Mouse (Mus musculus): ENCODE results near the gene Etfrf1.
A peak's percentile ranks its signal among the peaks of the same experiment; 100 is the strongest.

Etfrf1 gene

DNA sequence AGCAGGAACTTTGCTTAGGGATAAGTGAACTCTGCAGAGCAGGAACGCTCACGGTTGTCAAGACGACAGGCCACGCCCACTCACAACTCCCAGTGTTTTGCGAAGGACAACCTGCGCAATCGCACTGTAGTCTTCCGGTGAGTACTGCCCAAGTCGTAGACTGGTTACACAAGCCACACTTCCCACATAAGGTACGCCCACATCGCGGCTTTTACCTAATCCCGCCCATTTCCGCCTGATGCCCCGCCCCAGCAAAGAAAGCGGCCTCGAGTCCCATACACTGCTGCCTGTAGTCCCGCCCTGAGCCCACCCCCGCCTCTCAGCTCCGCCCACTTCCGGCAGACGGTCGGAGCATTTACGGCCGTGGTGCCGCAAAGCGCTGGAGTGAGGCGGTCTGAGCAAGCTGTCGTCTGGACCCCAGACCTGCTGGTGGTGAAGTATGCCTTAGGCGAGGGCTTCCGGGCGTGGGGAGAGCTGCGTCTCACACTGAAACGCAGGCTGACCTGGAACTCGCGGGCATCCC lies at the start of gene Etfrf1, which contains the start of gene Casc1:
Gene Etfrf1, plus strand, starts transcription at position 319 of the 523 bp plus-strand sequence.
Gene Casc1, minus strand, starts transcription at position 190 of the 523 bp plus-strand sequence.
- peak; percentile 99 for DNase-seq (ENCODE audit: low read depth, low spot score)

DNA sequence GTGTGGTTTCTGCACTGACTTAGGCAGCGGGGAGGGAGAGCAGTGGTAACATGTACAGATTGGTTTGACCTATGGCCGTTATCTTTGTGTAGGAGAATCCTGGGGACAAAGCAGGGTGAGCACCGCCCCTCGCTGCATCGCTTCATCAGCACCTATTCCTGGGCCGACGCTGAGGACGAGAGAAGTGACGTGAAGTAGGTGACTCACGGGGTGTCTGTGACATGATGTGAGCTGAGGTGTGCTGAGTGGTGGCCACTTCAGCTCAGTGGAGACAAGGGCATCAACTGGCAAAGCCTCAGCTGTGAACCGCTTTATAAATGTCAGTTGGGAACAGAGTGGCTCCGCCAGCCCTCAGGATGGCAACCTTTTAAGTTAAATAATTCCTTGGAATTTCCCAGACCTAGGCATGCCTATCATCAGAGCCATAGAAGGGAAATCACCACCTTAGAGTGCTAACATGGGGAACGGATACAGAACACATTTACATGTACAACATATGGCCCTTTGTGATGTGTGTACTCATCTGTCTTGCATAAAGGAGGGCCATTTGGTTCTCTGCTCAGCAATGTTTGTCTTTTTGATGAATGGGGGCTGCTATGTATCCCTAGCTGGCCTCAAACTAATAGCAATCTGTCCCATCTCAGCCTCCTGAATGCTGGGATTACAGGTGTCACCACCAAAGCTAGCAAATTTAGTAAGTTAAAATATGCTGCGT lies 38.9 kb upstream of the Etfrf1 start:
- no peak for DNase-seq (ENCODE audit: low read depth, low spot score)

DNA sequence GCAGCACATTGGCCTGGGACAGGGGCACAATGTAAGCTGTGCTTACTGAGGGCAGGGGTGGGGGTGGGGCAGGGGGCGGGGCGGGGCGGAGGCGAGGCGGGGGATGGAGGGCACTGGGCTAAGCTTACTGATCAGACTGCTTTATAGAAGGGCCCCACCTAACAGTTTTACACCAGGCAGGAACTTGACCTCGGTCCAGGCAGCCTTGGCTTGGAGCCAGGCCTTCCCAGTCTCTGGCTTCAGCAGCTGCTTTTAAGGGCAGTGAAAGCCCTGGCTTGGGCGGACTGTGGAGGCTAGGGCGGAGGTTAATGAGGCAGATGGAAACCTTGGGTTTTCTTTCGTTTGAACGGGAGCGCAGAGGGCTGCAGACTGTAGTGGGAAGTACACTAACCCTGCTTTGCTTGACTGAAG lies 37.1 kb upstream of the Etfrf1 start:
- DNase-seq (ENCODE audit: low read depth, low spot score) = no peak

DNA sequence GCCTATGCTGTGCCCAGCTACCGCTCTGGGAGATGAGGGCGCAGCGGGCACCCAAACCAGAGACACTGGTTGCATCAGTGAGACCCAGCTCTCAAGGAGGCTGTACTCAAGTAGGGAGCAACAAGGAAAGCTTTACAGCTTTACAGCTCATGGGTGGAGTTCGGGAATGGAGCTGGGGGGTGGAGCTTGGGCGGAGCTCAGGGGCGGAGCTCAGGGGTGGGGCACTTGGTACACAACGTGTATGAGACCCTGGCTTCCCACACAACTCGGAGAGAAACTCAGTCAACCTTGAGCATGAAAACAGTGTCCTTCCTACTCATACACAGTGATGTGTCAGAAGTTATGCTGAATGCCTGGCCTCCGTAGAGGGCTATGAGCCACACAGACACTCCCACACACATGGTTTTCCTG lies 35.4 kb upstream of the Etfrf1 start:
- DNase-seq (ENCODE audit: low read depth, low spot score) = no peak

DNA sequence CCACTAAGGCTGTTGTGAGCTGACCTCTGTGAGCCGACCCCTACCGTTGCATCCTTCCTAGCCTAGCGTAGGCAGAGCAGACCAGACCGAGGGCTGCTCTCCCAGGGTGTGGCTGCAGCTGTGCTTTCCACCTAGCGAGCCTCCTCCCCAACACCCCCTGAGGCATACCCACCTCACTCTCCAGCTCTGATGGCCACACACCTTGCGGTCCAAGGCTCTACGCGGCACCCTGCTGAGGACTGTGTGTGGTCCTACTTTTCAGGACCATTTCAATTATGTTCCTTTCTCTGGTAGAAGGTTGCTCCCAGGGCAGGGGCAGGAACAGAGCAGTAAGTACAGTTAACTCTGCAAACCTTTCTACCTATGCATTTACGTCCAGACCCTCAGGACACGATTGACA lies 34.5 kb upstream of the Etfrf1 start:
- DNase-seq (ENCODE audit: low read depth, low spot score) = no peak

DNA sequence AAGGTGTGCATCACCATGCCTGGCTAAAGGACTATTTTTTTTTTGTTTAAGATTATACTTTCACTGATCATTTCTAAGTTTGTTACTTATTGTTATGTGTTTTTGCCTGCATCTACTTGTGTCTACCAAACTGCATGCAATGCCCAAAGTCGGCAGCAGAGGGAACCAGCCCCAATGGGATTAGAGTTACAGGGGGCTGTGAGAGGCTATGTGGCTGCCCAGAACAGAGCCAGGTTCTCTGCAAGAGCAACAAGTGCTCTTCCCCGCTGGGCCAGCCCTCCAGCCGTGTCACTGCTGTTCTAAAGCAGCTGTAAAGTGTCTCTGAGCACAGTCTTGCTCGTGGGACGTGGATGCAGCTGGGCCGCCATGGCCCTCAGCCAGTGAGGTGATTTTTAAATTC lies 31.3 kb upstream of the Etfrf1 start:
- DNase-seq (ENCODE audit: low read depth, low spot score) = peak; percentile 79

DNA sequence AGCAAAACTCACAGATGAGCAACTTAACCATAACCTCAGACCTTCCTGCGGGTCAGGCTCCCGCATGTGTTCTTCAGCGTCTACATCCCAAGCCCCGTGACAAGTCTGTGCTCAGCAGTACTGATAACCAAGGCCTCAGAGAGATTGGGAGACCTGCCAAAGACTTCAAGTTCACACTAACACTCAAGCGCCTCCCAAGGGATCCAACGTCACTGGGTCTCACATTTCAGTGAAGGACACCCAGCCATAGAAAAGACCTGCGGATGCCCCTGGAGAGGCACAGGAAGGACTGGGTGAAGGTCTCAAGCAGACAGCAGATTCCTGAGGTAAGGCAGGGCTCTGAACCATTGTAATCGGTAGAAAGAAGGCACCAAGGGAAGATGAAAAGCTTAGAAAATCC lies 28.9 kb upstream of the Etfrf1 start:
- no peak for DNase-seq (ENCODE audit: low read depth, low spot score)

DNA sequence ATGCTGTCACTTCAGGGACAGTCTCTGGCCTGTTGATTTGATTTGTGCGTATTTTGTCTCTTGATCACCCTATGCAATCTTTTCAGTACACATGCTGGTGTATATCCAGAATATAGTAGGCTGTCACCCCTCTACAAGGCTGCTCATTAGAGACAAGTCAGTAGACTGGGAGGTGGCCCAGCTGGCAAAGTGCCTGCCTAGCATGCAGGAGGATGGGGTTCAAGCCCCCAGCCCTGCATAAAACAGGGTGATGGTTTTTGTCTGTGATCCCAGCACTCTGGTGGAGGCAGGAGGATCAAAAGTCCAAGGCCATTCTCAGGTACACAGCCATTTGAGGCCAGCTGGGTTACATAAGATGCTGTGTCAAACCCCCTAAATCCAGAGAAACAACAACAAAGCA lies 24.8 kb upstream of the Etfrf1 start:
- DNase-seq (ENCODE audit: low read depth, low spot score) = no peak

DNA sequence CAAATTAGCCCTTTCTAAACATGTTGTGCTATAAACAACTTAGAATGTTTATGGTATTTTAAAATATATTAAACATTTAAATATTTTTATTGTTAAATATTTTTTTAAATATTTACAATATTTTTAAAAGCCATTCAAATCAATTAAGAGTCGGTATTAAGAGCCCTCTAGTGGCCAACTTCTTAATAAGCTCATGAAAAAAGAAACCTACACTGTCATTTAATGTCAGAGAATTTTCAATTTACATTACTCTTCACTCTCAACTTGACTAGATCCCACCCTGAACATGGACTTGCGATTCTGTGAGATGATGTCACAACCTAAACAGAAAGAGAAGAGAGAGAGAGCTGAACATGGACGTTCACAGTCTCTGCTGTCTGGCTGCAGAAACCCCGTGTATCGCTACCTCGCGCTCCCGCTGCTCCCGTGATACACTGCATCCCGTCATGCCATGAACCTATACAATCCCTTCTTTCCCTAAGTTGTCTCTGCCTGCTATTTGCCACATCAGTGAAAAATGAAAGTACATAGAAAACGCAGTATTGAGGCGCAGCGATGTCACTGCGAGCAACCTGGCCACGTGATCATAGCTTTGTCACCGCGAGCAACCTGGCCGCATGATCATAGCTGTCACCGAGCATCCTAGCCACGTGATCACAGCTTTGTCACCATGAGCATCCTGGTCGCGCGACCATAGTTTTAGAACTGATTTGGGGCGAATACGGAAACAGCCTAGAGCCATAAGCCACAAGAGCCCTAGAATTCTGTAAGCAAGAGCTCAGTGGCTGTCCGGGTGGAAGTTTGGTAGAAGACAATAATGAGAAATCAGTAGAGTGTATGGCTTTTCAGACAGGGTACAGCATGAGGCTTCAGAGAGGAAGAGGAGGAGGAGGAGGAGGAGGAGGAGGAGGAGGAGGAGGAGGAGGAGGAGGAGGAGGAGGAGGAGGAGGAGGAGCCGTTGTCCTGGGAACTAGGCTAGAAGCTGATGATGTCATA lies 23.5 kb upstream of the Etfrf1 start:
- DNase-seq (ENCODE audit: low read depth, low spot score) = peak; percentile 88

DNA sequence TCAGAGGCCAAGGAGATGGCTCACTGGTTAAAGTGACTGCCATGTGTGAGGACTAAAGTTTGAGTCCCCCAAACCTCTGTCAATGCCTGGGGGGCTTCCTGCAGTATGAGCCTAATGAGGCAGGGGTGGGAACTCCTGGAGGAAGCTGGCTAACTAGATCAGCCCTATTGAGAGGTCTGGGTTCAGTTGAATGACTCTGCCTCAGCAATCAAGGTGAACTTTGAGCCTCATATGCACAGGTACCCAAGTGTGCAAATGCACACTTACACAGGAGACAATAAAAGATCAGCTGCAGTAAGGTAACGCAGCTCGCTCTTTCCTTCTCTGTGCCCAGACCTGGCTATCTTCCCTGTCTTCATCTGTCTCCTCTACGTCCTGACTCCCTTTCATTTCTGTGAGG lies 17.9 kb upstream of the Etfrf1 start:
- no peak for DNase-seq (ENCODE audit: low read depth, low spot score)

DNA sequence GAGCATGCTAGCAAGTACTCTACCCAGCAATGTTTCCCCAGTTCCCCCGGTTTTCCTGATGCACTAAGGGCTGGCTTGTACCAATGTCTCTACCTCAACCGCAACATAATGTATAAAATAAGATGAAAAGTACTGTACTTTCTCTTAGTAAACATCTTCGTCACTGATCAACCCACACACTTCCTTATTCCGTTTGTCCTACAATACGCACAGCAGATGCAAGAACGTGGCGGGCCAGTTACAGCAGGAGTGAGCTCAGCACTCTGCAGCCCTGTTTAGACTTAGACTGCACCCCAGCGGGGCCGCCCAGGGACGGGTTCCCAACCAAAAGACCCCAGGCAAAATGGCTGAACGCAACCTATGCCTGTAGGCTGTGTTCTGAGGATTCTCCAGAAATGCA lies 17.5 kb upstream of the Etfrf1 start:
- DNase-seq (ENCODE audit: low read depth, low spot score) = peak; percentile 85

DNA sequence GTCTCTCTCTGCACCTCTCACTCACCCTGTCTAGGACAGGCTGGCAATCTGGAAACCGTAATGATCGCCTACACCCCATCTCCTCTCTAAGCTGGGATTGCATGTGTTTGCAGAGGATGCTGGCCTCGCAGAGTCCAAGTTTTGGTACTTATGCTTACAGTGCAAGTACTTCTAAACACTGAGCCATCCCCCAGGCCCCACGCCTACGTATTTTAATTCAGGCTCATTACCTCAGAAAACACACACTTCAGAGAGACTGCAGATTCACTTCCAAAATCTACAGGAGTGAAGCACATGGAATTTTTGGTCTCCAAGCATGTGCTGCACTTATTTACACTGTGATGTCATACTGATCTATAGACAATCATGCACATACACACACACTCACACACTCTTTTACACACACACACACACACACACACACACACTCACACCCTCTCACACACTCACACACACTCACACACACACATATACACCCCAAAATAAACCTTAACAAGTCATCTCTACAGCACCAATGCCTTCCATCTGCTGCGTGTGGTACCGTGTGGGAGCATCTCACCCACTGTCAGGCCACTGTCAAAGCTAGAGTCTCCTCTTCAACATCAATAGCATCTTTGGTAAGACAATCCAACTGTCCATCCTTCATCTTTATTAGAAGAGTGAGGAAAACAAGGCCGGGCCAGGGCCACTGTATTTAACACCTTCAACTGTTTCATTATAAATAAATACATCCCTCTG lies 12.8 kb upstream of the Etfrf1 start:
- no peak for DNase-seq (ENCODE audit: low read depth, low spot score)

DNA sequence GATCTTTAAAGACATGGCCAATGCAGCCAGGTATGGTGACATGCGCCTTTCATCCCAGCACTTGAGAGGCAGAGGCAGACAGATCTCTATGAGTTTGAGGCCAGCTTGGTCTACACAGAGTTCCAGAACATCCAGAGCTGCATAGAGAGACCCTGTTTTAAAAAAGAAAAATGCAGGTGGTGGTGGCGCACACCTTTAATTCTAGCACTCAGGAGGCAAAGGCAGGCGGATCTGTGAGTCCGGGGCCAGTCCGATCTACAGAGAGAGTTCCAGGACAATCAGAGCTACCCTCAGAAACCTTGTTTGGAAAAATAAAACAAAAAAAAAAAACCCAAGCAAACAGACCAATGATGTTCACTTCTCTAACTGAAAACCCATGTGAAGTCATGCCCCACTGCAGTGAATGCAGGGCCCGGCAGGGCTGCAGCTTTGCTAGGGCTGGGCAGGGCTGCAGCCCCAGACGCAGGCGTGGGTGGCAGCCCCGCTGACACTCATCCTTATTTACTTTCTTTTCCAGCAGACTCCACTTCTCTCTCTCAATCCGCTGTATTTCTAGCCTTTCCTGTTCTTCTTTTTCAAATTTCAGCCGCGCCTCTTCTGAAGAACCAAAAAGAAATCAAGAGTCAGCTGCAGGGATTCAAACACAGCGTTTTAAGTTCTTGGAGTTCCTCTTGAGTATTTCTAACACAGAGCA lies 8.4 kb upstream of the Etfrf1 start:
- DNase-seq (ENCODE audit: low read depth, low spot score) = no peak

DNA sequence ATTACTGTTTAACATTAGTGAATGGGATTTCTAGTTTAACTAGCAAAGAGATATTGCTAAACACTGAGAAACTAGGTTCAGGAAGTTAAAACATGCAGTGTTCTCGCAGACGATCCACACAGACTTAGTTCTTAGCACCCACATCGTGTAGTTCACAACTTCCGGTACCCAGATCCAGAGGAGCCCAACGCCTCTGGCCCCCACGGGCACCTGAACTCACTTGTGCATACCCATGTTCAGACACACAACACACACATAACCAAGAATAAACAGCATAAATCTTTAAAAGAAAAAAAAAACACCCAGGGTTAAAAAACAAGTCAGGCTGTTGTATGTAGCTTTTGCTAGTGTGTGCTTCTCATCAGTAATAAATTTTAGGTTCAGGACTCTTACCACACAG lies 6.5 kb upstream of the Etfrf1 start:
- DNase-seq (ENCODE audit: low read depth, low spot score) = no peak

DNA sequence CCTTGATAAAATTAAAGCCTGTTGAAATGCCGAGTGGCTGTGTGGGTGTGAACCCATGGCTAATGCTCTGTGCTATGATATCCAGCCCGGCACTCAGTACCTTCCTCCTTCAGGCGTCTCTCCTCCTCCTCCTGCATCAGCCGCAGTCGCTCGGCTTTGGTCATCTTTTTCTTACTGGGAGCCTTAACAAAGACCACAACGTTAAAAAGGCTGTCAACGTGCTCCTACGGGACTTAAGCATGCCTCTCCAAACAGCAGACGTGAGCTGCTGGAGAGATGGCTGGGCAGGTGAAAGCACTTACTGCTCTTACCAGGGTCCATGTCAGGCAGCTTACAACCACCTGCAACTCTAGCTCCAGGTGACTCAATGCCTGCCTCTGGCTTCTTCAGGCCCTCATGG lies 5.8 kb upstream of the Etfrf1 start:
- no peak for DNase-seq (ENCODE audit: low read depth, low spot score)

DNA sequence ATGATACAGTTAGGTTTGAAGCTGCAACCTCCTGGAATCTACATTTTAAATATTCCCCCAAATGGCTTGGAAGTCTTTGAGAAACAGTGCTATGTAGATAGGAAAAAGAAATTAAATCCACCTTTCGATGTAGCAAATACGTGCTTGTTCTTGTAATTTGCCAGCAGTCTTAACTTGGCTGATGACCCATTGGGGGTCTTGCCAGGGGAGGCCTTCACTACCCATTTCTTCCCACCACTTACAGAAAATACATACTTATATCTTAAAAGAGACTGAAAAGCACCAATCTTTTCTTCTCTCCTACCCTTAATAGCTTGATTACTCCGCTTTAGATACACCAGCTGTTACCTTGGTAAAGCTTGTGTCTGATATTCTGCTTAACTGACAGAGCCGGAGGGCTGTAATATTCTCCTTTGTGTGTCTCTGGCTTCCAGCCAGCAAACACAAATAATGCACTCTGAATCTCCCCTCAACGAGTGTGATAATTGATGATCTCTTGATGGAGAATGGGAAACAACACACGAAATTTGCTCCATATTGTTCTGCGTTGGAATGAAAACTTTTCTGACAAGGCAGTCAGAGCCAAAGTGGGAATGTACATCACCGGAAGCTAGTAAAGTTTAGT lies 766 bp upstream of the Etfrf1 start:
- DNase-seq (ENCODE audit: low read depth, low spot score) = no peak

DNA sequence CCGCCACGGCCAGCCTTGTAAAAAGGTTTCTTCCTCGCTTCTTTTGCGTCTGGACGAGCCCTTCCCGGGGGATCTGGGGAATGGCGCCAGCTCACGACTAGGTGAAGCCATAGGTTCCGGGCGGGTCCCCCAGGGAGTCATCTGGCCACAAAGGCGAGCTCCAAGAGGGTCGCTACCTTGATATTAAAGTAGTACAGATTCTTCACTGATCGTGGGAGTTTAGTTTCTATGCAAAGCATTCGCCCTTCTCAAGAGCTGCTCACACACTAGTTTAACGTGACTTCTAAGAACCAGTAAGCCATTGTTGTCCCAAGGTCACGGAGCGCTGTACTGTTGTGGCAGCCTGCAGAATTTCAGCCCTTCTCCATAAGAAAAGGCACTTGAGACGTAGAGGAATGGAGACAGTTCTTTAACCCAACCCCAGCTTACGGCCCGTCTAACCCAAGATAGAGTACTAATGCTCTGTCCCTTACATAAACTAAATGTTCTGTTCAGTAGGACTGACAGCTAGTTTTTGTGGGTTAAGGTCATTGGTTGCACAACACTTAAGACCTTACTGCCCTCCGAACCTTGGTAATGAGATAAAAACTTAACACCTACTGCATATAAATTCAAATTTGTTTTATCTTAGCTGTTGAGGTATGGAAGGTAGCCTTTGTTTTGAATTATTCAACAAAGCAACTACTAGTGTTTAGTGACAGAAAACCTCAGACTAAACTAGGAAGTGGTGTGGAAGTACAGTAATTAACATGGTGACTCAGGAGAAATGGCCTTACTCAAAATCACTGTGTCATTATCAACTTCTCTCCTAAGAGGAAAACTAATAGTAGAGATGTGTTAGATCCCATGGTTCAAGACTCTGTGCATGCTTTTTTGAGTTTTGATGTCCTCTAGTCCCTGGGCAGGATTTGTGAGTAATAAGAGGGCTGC lies 707 bp downstream of the Etfrf1 start:
- peak; percentile 56 for DNase-seq (ENCODE audit: low read depth, low spot score)

DNA sequence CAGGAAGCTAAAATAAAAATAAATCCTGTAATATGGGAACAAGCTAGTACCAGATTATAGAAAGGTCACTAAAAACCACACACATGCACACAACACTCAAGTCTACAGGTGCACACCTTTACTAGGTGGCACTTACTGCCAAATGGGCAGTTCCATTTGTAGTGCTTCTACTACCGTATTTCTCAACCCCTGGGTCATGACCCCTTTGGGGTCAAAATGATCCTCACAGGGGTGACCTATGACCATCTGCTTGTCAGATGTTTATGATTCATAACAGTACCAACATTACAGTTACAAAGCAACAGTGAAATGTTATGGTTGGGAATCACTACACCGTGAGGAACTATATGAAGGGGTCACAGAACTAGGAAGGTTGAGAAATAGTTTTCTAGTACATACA lies 3.0 kb downstream of the Etfrf1 start:
- DNase-seq (ENCODE audit: low read depth, low spot score) = no peak

DNA sequence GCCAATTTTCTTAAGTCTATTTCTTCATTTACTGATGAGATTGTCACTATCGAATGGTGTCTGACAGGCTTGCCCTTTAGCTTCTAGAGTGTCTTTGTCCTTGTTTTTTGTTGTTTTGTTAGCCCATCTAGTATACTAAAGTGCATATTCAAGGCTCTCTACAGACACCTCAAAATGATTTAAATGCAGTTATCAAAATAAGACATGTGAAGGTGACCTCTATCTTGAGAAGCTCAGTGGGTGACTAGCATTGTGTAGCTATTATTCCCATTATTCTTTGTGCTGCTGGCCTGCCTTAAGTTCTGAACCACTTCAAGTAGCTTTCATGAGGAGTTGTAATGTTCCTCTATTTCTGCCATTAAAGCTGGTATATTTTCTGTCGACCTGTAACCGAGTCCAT lies 4.9 kb downstream of the Etfrf1 start:
- no peak for DNase-seq (ENCODE audit: low read depth, low spot score)

DNA sequence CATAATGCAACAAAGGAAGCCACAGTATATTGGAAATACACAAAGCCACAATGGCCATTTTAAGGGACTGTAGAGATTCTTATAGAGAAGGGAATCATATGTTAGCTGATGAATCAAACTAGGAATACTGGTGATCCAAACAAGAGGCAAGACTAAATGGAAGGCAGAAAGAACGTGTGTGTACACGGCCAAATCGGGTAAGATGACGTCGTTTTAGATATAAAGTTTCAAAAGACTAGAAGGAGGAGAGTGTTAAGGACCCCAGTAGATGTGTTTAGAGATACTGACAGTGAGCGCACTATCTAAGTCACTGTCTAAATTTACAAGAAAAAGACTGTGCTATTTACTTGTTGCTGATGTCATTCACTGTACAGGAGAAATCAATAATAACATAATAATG lies 13.3 kb downstream of the Etfrf1 start:
- no peak for DNase-seq (ENCODE audit: low read depth, low spot score)

All from CD4-positive, CD25-positive, alpha-beta regulatory T cell, adult 2 months (primary cell).